Mouse (Mus musculus): ENCODE measurements around the gene Gprin1.

DNA sequence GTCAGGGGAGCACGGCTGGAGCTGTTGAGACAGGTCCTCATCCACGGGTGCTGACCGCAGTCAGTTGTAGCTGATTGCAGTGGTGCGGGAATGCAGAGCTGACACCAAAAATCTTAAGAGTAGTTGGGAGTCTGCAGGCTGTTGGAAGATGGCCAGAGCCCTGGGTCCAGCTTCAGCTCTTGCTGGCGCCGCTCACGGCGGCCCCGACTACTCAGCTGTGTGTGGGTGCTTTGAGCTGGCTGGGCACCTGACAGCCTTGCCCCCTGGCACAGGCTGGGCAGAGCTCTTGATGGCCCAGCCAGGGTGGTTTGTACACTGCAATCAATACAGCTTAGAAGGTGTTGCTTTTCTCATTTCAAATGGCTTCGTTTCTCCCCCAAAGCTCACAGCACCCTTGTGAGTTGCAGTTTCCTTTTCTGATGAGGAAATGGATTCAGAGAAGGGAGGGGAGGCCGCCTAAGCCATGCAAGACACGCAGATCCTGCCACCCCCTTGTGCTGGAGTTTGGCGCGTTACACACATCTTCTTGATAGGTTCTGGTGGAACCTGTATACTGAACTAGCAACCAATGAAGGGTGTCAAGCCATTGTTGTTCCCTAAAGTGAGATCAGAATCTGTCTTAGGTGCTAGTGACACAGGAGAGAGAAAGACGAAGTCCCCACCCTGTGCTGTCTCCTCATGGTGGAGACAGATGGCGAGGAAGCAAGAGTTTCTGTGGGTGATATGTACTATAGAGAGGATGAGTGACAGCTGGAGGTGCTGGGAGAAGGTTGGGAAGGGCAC lies 48.4 kb upstream of the Gprin1 start:
- TF ChIP-seq CTCF (IDR thresholded peaks at IDR 0.05; ENCODE audit: low read depth) (no peak), EP300 (IDR thresholded peaks at IDR 0.05; ENCODE audit: low read depth) (no peak)
